Mouse (Mus musculus): ENCODE measurements at regions not wholly inside any gene's neighbourhood (a gene's known extent, or its start where the extent isn't known, plus 50 kb on each side); places are given as distances from the start of the nearest gene placed in this dataset.

DNA sequence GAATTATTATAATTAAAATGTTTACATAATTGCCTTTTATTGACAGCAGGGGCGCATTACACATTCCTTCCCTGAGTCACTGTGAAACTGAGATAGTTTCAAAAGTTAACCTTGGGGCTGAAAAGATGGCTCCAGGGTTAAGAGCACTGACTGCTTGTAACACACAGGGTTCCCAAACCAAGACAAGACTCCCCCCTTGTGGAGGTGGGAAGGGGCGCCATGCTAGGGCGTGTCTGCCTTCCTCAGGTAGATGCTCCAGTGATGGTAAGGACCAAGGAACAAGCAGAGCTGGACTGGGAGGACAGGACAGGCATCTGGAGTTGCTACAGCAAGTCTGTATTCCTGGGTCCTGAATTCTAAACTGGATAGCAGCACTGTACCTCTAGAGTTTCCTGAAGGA lies 351.9 kb downstream of the Tbc1d22a start:
- DNase-seq = no peak

DNA sequence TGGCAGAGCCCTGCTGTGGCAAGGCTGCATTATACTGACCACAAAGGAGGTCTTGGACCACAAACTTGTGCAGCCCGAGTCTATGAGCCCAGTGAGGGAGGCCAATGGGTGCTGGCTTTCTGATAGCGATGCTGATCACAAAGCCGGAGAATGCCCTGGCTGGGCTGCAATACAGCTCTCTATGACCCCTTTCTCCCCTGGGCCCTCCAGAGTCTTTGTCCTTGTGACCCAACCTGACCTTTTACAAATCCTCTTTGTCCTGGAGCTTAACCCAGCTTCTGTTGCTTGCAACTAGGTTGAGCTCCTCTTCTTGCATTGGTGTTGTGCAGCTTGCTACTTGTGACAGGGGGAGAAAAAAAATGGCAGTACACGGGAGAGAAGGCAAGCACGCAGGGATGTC lies 360.1 kb downstream of the Tbc1d22a start:
- no peak for DNase-seq

DNA sequence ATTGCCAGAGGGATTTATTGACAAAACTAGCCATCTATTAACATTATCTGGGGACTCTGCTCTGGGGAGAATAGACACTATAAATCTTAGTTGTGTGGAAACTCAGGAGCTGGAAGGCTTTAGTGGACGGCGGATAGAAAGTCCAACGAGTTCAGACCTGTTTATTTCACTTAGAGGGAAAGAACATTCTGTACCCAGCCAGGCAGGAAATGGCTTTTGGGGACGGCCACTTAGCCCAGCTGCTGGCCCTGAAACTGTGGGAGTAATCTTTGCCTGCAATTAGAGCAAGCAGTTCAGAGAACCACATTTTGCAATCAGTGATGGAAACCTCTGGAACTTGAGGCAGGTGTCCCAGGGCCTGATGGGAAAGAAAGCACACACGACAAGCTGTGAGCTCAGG lies 362.4 kb downstream of the Tbc1d22a start:
- no peak for DNase-seq

DNA sequence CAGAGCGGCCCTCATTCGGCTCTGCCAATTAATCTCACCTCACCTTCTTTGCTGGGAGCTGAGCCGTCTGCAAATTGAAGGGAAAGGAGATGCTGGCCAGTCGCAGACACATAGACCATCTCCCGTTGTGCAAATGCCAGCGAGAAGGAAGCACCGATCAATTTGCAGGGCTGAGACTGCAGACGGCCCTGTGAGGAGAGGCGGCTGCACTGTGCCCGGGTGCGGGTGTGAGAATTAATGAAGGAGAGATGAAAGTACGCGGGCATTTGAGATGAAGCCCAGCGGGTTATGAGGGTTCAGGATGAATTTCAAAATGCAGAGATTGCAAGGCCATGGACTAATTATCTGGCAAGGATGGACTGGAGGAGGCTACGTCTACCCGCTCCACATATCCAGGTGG lies 364.4 kb downstream of the Tbc1d22a start:
- no peak for DNase-seq

DNA sequence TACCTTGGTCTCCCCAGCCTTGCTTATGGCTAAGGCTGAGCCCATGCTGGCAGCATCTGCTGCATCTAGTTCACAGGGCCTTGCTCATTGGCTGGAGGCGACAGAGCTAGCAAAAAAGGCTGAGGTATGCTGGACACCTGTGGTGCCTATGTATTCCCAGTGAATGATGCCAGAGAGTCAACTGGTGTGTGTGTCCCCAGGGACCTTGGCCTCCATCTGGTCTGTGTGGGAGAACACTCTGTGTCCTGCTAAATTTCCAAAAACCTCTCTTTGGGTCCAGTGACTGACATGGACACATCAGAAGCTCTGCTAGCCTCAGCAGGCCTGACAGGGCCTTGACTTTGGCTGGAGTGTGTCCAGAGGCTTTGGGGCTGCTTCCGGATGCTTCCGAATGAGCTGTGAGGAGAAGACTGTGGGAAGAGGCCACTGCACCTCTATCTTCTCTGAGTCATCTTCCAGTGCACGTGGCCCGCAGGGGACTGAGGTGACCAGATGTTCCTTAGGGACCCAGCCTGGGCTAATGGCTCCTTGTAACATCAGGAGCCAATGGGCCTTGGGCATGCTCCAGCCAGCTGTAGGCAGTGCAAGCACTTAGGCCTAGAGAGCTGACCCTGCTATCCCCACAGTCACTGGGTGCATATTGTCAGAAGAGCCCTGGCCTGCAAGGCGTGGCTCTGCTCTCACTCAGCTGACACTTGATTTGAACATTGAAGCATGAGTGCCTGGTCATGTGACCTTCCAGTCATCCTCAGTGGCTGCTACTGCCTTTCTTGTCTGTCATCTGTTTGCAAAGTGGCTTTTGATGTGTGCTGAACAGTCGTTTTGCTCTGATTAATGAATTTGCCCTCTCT lies 368.2 kb downstream of the Tbc1d22a start:
- DNase-seq = peak; percentile 22

DNA sequence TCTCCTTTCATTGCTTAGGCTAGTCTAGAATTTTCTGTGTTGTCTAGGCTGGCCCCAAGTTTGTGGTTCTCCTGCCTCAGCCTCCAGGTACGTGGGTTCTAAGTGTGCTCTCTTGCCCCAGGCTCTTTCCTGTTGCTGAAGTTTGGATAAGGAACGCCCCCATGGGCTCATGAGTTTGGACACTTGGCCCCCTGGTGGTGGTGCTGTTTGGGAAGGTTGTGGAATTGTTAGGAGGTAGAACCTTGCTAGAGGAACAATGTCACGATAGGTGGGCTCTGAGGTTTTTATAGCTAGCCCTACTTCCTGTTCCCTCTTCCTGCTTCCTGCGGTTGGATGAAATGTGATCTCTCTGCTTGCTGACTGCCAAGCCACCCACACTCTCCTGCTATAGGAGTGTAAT lies 371.5 kb downstream of the Tbc1d22a start:
- no peak for DNase-seq

DNA sequence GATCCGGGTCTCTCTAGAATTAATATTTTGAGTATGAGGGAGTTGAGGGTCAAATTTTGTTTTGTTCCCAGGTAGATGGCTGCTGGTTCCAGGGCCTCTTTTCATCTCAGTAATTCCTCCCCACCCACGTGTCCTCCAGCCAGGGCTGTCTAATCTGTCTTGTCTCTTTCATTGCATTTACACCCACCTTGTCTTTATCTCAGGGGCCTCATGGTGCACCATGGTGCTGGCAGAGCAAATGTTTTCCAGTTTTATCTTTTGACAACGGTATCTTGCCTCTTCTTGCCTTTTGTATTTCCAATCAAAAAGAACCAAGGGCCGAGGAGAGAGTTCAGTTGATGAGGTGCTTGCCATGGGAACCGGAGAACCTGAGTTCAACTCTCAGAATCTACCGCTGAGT lies 372.9 kb downstream of the Tbc1d22a start:
- no peak for DNase-seq

DNA sequence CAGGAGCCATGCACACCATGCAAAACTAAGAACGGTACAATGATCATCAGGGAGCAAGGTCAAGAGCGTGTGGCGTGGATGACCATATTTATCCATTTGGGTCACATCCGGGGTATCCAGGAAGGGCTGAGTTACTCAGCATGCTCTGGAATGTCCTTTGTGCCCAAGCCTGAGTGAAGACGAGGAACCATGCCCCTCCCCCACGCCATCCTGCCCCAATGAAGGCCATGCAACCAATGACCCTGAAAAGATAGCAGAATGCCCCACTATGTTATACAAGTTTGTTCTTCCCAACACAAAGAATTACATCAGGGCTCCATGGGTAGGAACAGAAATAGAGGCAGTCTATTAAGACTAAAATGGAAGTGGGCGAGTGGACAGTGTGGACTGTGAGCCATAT lies 375.8 kb downstream of the Tbc1d22a start:
- no peak for DNase-seq

DNA sequence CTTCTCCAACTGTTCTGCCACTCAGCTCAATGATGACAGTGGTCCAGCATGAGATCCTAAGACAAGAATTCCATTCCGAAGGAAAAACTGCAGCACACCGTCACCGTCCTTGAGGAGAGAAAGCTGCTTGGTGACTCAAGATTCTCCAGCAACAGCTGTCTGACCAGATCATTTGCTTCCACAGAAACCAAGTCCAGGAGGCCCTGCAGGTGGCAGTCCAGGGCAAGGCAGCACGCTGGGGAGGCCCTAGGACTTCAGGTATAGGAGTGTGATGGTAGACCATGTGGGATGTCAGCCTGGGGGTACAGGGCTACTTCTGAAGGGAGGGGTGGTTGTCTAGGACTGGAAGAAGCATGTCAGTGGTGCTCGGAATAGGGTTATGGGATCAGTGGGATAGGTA lies 376.6 kb downstream of the Tbc1d22a start:
- no peak for DNase-seq

DNA sequence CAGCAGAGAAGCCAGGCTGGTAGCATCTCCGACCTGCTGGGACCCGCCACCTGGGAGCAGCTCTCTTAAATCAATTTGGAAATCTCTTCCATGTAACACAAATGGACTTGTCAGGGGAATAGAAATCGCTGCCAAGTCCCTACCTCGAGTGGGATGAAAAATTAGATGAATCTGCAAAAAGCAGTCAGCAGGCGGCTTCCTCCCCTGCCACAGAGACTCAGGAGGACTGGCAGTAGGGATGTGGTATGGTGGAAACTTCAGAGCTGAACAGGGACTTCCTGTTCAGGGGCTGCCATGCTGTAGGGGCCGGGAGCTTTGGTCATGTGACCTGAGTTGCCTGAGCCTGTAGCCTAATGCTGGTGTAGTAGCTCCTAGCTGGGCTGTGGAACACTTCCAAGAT lies 379.1 kb downstream of the Tbc1d22a start:
- no peak for DNase-seq

DNA sequence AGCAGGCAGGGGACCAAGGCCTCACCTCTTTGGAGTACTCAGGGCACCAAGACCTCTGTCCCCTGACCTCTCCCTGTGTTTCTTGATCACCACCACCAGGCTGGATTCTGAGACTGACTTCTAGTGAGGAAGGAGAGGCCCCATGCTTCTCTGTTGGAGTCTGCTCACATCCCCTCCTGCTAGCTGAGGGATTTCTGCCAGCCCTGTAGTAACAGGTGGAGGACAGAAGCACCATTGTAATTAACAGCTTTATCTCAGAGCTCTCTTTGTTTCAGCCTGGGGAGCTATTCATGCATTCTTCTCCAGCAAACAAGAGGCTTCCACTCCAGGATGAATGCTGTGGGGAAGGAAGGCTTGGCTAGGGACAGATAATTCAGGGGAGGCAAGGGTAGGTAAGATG lies 392.2 kb downstream of the Tbc1d22a start:
- DNase-seq = no peak

DNA sequence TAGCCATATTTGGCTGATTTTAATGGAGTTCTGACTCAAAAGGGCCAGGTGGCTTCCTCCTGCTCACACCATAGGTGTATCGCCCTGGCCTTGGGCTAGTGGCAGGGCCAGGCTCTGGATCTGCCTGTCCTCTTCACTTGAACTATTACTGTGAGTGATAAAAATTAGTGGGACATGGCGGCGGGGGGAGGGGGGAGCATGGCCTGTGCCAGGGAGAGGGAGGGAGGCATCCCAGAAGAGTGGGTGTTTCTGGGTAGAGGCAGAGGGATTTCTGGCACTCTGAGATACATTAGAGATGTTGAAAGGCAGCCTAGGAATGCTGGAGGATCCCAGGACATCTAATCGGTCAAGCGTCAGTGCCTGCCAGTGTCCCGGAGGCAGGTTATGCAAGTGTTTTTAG lies 395.4 kb downstream of the Tbc1d22a start:
- no peak for DNase-seq

DNA sequence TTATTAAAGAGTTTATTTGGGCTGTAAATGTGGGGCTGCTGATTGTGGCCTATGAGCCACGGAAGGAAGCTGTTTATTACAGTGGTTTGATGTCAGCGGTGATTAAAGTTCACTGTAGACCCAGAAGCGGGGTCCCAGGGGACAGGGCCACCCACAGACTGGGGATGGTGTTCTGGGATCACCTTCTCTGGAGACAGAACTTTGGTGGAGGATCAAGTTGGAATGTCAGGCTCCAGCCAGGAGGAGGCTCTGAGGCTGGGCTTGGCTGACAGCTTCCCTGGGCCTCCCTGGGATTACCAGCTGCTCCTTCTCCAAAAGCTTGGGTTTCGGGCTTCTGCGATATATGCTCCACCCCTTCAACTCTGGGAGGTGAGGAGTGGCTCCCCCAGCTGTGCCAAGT lies 417.1 kb downstream of the Tbc1d22a start:
- no peak for DNase-seq

DNA sequence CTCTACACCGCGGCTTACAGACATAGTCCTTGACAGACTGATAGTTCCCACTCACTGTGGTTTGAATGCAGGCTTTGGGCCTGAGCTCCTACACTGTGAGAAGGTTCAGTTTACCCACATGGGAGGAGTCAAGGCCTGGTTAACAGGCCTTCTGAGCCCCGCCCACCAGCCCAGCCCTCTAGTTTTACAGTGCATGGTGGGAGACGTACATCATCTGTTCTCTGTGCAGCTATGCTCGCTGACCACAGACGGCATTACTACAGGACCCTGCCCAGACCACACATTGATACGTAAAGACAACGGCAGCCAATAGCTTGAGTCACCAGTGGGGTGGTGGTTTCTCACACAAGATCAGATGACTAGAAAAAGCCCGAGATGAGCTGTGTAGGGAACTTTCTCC lies 431.0 kb downstream of the Tbc1d22a start:
- DNase-seq = no peak

DNA sequence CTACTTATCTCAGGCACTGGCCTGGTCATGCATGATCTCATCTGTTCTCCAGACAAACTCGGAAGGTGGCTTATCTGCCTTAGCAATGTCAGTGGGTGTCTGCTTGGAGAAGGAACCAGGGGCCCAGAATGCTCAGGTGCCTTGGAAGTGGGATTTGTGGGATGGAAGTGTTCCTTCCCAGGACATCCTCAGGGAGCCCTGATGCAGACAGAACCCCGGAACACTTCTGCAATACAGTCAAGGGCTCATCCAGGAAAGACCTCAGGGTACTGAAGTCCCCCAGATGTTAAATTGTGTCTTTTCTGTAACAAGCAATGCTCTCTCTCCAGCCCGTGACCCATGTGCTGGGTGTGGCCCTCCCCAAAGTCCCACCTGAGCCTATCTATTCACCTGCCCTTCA lies 433.9 kb downstream of the Tbc1d22a start:
- DNase-seq = no peak

DNA sequence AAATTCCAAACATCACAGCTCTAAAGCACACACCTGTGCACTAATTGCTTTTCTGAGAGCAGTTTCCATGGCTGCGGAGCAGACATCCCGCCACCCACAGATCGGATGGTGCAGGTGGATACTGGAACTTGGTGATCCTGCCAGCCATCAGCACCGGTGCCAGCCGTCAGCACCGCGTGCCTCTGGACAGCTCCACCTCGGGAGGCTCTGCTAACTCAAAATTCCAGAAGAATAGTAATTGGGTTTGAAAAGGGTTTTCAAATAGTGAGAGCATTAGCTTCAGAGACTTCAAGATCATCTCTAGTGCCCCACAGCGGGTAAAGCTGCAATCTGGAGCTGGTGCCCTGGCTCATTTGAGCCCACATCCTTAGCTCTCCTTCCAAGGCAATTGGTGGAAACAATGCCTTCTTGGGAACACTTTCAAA lies 458.8 kb downstream of the Tbc1d22a start:
- DNase-seq = no peak

DNA sequence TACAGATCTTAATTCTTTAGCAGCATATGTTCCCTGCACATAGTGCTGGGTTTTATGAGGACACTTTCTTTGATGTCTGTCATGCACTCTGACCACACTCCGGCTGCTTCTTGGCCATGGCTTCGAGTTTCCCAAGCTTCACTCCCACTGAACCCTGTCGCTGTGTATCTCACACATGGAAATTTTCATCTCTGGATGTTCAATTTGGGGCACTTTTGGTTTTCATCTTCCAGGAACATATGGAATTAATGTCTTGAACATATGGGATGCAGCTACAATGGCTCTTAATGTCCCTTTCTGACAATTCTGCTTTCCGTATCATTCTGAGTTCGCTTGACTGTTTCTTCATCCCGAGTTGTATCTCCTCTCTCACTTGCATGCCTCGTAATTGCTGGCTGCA lies 462.8 kb downstream of the Tbc1d22a start:
- DNase-seq = no peak

DNA sequence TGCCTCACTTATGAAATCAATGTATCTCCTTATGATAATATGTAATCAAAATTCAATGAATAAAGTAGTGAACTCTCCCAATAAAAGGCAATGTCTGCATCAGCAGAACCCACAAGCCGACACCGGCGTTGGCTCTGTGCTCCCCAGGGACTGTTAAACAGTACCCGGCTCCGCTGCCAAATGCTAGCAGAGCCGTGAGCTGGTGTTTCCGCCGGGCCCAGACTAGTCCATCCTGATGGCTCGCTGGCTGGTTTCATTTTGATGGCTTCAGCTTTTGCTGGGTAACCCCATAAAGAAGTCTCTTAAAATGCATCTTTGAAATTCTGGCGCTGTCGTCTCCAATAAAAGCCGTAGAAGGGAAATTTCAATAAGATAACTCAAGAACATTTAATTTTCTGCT lies 468.8 kb downstream of the Tbc1d22a start:
- no peak for DNase-seq

DNA sequence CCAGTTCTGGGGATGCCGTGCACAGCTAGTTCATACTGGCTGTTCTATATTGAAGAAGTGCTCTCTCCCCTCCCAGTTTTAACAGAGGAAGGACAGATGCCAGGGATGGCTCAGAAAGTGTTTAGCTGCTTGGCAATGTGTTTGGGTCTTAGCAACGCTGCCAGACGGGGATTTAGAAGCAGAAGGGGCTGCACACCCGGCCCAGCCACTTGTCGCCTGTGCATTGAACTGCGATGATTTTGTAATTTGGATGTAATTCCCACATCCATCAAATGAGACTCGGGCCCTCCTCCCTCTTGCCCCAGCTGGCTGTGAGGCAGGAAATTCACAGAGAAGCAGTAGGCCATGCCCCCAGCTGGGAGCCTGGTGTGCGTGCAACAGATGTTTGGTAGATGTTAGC lies 475.4 kb downstream of the Tbc1d22a start:
- no peak for DNase-seq

DNA sequence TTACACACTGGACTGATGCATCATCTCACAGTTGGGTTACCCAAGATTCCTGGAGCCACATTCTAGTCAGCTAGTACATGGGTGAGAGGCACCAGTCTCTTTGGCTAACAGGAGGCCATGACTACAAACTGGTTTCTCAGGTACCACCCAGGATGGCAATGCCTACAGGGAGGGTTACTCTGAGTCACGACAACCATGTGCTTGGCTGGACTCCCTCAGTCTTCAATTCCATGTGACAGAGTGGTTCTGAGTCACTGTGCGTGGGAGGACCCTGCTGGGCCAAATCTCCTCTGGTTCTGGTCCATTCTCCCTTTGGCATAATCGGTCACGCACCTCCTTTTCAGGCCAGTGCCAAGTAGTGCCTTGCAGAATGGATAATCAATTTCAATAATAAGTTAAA lies 482.5 kb downstream of the Tbc1d22a start:
- peak; percentile 8 for DNase-seq

DNA sequence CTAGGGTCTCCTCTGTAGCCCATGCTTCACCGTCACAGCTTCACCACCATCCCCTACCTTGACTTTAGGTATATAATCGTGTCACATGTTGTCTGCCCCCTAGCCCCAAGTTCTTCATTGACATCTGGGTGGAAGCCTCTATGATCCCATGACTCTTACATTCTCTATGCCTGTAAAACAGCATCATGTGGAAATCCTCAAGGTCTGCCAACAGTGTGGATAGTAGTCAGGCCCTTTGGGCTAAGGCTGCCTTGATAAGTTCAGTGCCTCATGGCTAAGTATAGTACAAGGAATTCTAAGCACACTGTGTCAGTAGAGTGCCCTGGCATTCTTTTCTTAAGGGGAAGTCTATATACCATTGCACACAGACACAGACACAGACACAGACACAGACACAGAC lies 496.2 kb downstream of the Tbc1d22a start:
- DNase-seq = no peak

DNA sequence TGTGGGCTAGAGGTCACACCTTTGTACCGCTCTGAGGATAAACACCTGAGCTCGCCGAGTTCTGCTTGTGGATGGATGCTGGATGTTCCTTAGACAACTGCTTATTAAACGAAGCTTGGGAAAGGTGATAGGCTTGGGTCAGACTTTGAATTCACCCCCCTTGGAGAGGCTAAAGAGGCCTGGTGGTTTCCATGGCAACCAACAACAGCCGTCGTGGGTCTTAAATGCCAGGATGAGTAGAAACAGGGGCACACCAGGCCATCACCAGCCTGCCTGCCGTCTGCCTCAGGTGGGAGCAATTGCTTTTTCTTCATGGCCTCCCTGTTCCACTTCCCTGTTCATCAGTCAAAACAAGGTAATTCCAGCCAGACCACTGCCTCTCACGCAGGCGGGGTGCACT lies 504.1 kb downstream of the Tbc1d22a start:
- DNase-seq = no peak

DNA sequence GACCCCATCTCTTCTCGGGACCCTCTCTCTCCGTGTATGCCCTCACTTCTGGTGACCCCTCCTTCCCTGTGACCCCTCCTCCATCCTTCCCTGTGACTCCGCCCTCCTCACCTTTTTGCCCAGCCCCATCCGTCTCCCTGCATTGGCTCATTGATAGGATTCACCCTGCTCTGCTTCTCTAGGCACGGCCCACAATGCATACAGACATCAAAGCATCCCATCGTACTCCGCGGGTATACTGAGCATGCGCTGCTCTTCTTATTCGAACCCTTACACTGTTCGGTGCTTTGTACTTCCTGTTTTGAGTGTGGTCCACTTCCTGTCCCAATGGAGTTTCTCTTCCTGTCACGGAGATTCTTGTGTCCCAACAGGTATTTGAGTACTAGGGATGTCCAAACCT lies 504.8 kb downstream of the Tbc1d22a start:
- DNase-seq = no peak

DNA sequence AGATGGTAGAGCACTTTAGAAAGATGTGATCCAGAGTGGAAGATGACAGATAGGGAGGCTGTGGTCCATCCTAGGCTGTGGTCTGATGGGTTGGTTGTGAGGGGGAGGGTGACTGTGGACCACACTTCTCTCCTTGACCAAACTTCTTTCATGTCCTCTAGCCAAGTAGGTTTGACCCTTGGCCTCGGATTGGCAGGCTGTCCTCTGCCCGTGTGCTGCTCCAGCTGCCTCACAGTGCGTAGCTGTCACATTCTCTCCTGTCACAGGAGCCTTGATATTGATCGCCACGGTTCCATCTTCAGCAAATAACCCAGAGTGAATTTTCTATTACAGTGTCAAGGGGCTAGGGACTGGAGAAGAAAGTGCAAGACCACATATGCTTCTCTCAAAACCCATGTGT lies 506.9 kb downstream of the Tbc1d22a start:
- DNase-seq = no peak

DNA sequence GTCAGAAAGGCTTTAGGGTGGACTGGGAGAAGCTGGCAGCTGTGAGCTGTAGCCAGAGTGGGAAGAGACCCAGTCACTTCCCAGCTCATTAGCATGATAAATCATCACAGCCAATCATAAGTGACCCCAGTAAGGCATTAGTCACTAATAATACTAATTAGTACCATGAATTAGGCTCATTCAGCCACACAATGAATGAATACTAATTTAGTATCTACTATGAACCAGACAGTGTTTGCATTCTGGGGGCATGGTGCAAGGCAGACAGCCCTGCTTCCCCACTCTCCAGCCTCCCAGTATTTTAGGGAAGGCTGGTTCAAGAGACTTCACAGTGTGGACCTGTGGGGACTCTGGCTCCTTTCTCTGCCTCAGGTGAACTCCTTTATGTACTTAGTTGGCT lies 523.7 kb downstream of the Tbc1d22a start:
- DNase-seq = no peak
